Mouse (Mus musculus) heart, embryonic 14.5 days (tissue): ENCODE results near the gene Ccdc33. TPM values are rescaled to one million over a fixed set of nuclear protein-coding genes. Genes with fewer than 3 reads are reported as not detected.

Source experiments
- polyA plus RNA-seq: library from polyadenylated mRNA; unstranded; fragments of >200 nt; fragmentation: Nextera tagmentation; extraction: Ambion mirVana; gene quantifications from 2 replicates; pipeline ENCODE4 v1.2.1, GENCODE M21; 2014

Ccdc33 gene
- polyA plus RNA-seq, 1 experiment from 2014 or later: not detected

Other genes starting within 250 kb of the Ccdc33 start
- 107 and 114 TPM in 2 replicates for gene Ubl7, start 207.8 kb downstream of the Ccdc33 start, polyA plus RNA-seq
- gene Sema7a, start 178.7 kb downstream of the Ccdc33 start, polyA plus RNA-seq: 0.70 and 0.74 TPM in 2 replicates
- gene Cyp11a1, start 112.4 kb downstream of the Ccdc33 start, polyA plus RNA-seq: 0.27 TPM in 1 of 2 replicates, not detected in the other
- 0.57 TPM in 1 of 2 replicates, not detected in the other for gene Stra6, start 55.0 kb downstream of the Ccdc33 start, polyA plus RNA-seq
- 10.5 and 15.6 TPM in 2 replicates for gene Islr, start 85.5 kb upstream of the Ccdc33 start, polyA plus RNA-seq
- not detected in 2 replicates for gene Islr2, start 85.5 kb upstream of the Ccdc33 start, polyA plus RNA-seq
- 11.0 and 11.8 TPM in 2 replicates for gene Pml, start 131.0 kb upstream of the Ccdc33 start, polyA plus RNA-seq
- 22.7 and 25.6 TPM in 2 replicates for gene Stoml1, start 134.3 kb upstream of the Ccdc33 start, polyA plus RNA-seq
- gene Loxl1, start 194.4 kb upstream of the Ccdc33 start, polyA plus RNA-seq: 46.8 and 53.6 TPM in 2 replicates